Mouse (Mus musculus) embryonic fibroblast, embryonic 13.5 days (primary cell): Measurements from ENCODE around the gene Mmachc.

Source experiments
- CTCF ChIP-seq: IDR thresholded peaks from 2 replicates; pipeline ENCODE4 v1.5.1; 2011; ENCODE audit warnings: mild to moderate bottlenecking, control low read depth, low read length, moderate library complexity, borderline replicate concordance; ENCODE audit not compliant: insufficient read depth
- POLR2A ChIP-seq: IDR thresholded peaks from 2 replicates; pipeline ENCODE4 v1.6.1; 2011; ENCODE audit warnings: low read depth, mild to moderate bottlenecking, control low read depth, low read length, moderate library complexity

DNA sequence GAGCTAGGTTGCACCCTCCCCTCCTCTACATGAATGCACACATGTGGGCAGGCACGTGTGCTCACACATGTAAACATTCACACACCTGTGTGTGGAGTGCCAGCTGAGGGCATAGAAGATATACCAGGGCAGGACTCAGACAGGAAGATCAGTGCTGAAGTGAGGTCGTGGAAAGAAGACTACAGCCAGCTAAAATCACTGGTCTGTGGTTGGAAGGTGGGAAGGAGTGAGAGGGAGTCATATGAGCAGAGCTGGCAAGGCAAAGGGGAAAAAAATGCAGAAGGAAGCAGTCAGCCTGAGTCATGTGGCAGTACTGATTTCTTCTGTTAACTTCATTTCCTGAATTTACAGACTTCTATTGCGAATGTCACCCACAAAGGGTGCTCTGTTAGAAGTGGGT is 40.1 kb downstream of the Mmachc start:
- no peak for TF ChIP-seq CTCF
- TF ChIP-seq POLR2A: peak; percentile 46; the same call in 1 of the 2 replicates
